Mouse (Mus musculus) left cerebral cortex, adult 8-10 months (tissue): ENCODE results near the gene Olfr1192-ps1. TPM values are rescaled to one million over a fixed set of nuclear protein-coding genes. Genes with fewer than 3 reads are reported as not detected.
"Not testable (repeated sequence)": the region's sequence is repeated elsewhere in the genome, so short reads cannot be mapped to it uniquely, and the experiment has no call there.

Source experiments
- DNase-seq, 2 experiments: peaks; one replicate each; pipeline ENCODE4 v3.0.0; 2022; ENCODE audit warnings: low spot score in 2 of 2
- total RNA-seq, 4 experiments: library from RNA; stranded (reverse); gene quantifications; 2 replicates each; pipeline ENCODE4 v1.2.4; 2022

Gene Olfr1192-ps1
- not detected for total RNA-seq

DNA sequence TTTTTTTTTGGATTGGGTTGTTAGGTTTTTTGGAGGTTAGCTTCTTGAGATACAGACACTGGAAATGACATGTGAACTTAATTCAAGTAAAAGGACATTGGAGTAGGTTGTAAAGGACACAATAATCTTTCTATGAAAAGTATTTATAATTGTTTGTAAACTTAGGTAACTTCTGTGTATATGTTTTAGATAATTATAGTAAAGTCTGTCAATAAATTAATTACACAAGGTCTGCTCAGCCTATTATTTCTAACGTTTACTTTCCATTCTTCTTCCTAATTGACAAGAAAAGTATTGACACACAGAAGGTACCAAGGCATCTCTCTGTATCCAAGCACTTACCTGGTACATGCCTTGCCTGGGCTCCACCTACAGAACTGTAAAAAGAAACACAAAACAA lies at the start of gene Olfr1192-ps1:
TSS of gene Olfr1192-ps1 (plus strand) at position 301 of the 400 bp plus-strand sequence.
- no peak for DNase-seq

DNA sequence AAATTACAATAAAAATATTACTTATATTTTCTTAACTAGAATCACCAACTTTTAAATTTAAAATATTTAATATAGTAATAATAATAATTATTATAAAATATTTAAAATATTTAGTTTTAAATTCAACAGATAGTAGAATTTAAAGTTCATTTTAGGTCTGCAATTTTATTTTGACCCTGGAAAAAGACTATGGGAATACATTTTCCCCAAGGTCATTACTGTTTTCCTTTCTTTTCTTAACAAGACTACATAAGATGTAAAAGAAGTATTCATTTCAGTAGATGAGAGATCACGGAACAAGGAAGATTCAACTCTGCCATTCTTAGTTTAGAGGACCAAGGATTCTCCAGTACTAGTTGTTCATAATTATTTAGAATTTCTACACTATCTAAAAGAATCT lies 8.1 kb upstream of the Olfr1192-ps1 start, which contains the start of gene Olfr1191-ps1:
TSS of gene Olfr1191-ps1 (plus strand) at position 301 of the 400 bp plus-strand sequence.
- not testable (repeated sequence) for DNase-seq

GRCm38 (mm10) chr2:88675328-88675727 lies 27.0 kb downstream of the Olfr1192-ps1 start, which contains the start of gene Olfr1193:
Olfr1193 (plus strand) TSS chr2:88675628.
- not testable (repeated sequence) for DNase-seq

DNA sequence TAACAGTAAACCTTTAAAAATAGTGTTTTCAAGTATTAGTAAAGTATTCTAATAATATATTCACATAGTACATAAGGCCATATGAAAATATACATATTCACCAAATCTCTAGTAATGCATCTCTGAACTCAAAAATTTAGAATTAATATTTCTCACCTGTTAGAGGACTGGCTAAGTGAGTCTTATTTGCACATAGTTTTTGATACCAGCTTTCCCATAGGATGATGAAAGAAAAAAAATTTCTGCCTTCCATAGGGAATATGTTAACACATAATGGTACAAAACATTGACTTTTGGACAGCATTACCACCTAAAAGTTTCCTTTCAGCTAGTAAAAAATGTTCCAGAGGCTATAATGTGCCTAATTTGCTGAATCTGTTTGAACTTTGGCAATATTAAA lies 40.8 kb downstream of the Olfr1192-ps1 start, which contains the start of gene Olfr1195:
TSS of gene Olfr1195 (minus strand) at position 101 of the 400 bp plus-strand sequence.
- DNase-seq: no peak

GRCm38 (mm10) chr2:88704497-88704896 lies 56.2 kb downstream of the Olfr1192-ps1 start, which contains the start of gene Olfr1196:
Olfr1196 (minus strand) TSS chr2:88704597.
- DNase-seq: no peak

Other genes starting within 250 kb of the Olfr1192-ps1 start
- not detected for gene Olfr1179, start 242.1 kb upstream of the Olfr1192-ps1 start, total RNA-seq
- not detected for gene Olfr1180, start 229.4 kb upstream of the Olfr1192-ps1 start, total RNA-seq
- not detected for gene Olfr1181, start 222.3 kb upstream of the Olfr1192-ps1 start, total RNA-seq
- gene Gm13757, start 199.4 kb upstream of the Olfr1192-ps1 start, total RNA-seq: not detected
- not detected for gene Olfr1183, start 193.6 kb upstream of the Olfr1192-ps1 start, total RNA-seq
- not detected for gene Olfr1184, start 164.9 kb upstream of the Olfr1192-ps1 start, total RNA-seq
- gene Olfr1185-ps1, start 155.2 kb upstream of the Olfr1192-ps1 start, total RNA-seq: not detected
- gene Olfr1186, start 130.0 kb upstream of the Olfr1192-ps1 start, total RNA-seq: not detected
- not detected for gene Olfr1188, start 91.6 kb upstream of the Olfr1192-ps1 start, total RNA-seq
- not detected for gene Olfr1189, start 62.1 kb upstream of the Olfr1192-ps1 start, total RNA-seq
- gene Olfr1191-ps1, start 8.0 kb upstream of the Olfr1192-ps1 start, total RNA-seq: under 1 TPM in 1 of 4 experiments, not detected in 3; 0.08 TPM
- not detected for gene Olfr1193, start 27.1 kb downstream of the Olfr1192-ps1 start, total RNA-seq
- not detected for gene Olfr1195, start 40.7 kb downstream of the Olfr1192-ps1 start, total RNA-seq
- not detected for gene Olfr1196, start 56.1 kb downstream of the Olfr1192-ps1 start, total RNA-seq
- gene Olfr1197, start 83.9 kb downstream of the Olfr1192-ps1 start, total RNA-seq: not detected
- gene Olfr1198, start 102.9 kb downstream of the Olfr1192-ps1 start, total RNA-seq: not detected
- gene Olfr1199, start 112.0 kb downstream of the Olfr1192-ps1 start, total RNA-seq: not detected
- gene Olfr1200, start 122.0 kb downstream of the Olfr1192-ps1 start, total RNA-seq: not detected
- not detected for gene Olfr1201, start 144.5 kb downstream of the Olfr1192-ps1 start, total RNA-seq
- gene Olfr1202, start 166.0 kb downstream of the Olfr1192-ps1 start, total RNA-seq: not detected
- not detected for gene Olfr1205, start 181.2 kb downstream of the Olfr1192-ps1 start, total RNA-seq
- not detected for gene Olfr1204, start 200.8 kb downstream of the Olfr1192-ps1 start, total RNA-seq
- not detected for gene Olfr1206, start 214.7 kb downstream of the Olfr1192-ps1 start, total RNA-seq